Mouse (Mus musculus) testis, adult 2 months (tissue): Measurements from ENCODE around the gene Idh3g.

Experiments used
- CTCF ChIP-seq: fragments of 200-500 bp; IDR thresholded peaks from 2 replicates; pipeline ENCODE4 v1.5.1; 2012; ENCODE audit warnings: low read depth, mild to moderate bottlenecking, inconsistent platforms, low read length, moderate library complexity; ENCODE audit not compliant: control insufficient read depth, insufficient read depth, insufficient replicate concordance
- POLR2A ChIP-seq: fragments of 200-500 bp; IDR thresholded peaks from 2 replicates; pipeline ENCODE4 v1.6.1; 2012; ENCODE audit warnings: low read depth, mild to moderate bottlenecking, inconsistent platforms, low read length, moderate library complexity; ENCODE audit not compliant: control insufficient read depth

DNA sequence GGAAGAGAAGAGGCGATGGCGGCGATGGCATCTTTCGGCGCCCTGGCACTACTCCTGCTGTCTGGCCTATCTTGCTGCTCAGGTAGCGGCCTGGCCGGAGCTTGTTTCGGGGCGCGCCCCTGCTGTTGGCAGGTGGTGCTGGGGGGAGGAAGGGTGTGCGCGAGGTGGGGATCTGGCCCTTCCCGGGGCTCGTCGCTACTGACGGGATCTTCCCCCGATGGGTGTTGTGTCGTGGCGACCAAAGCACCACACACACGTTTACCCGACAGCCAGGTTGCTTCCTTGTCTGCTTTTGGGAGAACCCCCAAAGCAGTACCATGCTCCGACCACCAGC lies 495 bp upstream of the Idh3g start:
- TF ChIP-seq POLR2A (no peak), CTCF (no peak)
